Mouse (Mus musculus) embryonic stem cell, embryonic (primary cell): ENCODE results near the gene 1700010B08Rik.
"Not testable (repeated sequence)": the region's sequence is repeated elsewhere in the genome, so short reads cannot be mapped to it uniquely, and the experiment has no call there.

ENCODE experiments used
- CTCF ChIA-PET, 4 experiments: fragments of 300-600 bp in 2 of 4; fragments of 350-600 bp in 2 of 4; sonication (Branson Sonifier 250); formaldehyde crosslinking; loops; one replicate each; lab custom pipeline; 2022; ENCODE audit warnings: inconsistent platforms in 2 of 4; lab: Charles Lee
- POLR2A ChIA-PET, 4 experiments: fragments of 300-600 bp in 2 of 4; fragments of 350-600 bp in 2 of 4; sonication (Branson Sonifier 250); formaldehyde crosslinking; loops; one replicate each; lab custom pipeline; 2022; ENCODE audit warnings: antibody characterized with exemption in 4 of 4, inconsistent platforms in 1 of 4; lab: Charles Lee

Gene 1700010B08Rik

GRCm38 (mm10) chr2:173719115-173719514, at the start of gene 1700010B08Rik:
TSS of gene 1700010B08Rik (plus strand) at chr2:173719415.
- POLR2A ChIA-PET, CTCF ChIA-PET: not testable (repeated sequence)

GRCm38 (mm10) chr2:173672328-173672896, 46.8 kb upstream of the 1700010B08Rik start:
- ChIA-PET POLR2A (interaction anchor here in 2 of 4 experiments (0.9 to 2.8 kb wide), 4 partner anchors 10 to 18 kb away, joined by 3 to 20 read pairs (median 4); partner anchors contain the start of gene Rab22a (in 2 of the 2)), CTCF (no interaction called here)

GRCm38 (mm10) chr2:173673469-173673868, 45.7 kb upstream of the 1700010B08Rik start:
- POLR2A ChIA-PET = interaction anchor here in 2 of 4 experiments (0.6 to 2.8 kb wide), 4 partner anchors 9 to 57 kb away, joined by 3 to 20 read pairs (median 7); partner anchors contain the start of gene Rab22a (in 1 of the 2)
- CTCF ChIA-PET = no interaction called here

GRCm38 (mm10) chr2:173678593-173678992, 40.6 kb upstream of the 1700010B08Rik start:
- POLR2A ChIA-PET = interaction anchor here in 2 of 4 experiments (1.2 to 2.2 kb wide), 3 partner anchors 9 to 19 kb away, joined by 4 to 12 read pairs (median 8); partner anchors contain the start of gene Rab22a (in 2 of the 2)
- CTCF ChIA-PET = no interaction called here

GRCm38 (mm10) chr2:173679217-173679616, 40.0 kb upstream of the 1700010B08Rik start:
- ChIA-PET CTCF (no interaction called here), POLR2A (interaction anchor here in 3 of 4 experiments (0.6 to 2.2 kb wide), 7 partner anchors 10 to 1082 kb away, joined by 3 to 12 read pairs (median 4); partner anchors contain the start of gene Rab22a (in 2 of the 3))

GRCm38 (mm10) chr2:173680153-173680552, 39.1 kb upstream of the 1700010B08Rik start:
- POLR2A ChIA-PET = interaction anchor here in 2 of 4 experiments (0.5 to 2.2 kb wide), 9 partner anchors 9 to 1081 kb away, joined by 3 to 8 read pairs (median 4); partner anchors contain the start of gene Rab22a (in 1 of the 2)
- CTCF ChIA-PET = no interaction called here

GRCm38 (mm10) chr2:173682773-173683172, 36.4 kb upstream of the 1700010B08Rik start:
- CTCF ChIA-PET = interaction anchor here in 1 of 4 experiments (0.9 kb wide), 1 partner anchor 88 kb away, joined by 3 read pairs; no protein-coding TSS in a partner anchor
- POLR2A ChIA-PET = interaction anchor here in 2 of 4 experiments (0.6 to 2.4 kb wide), 5 partner anchors 8 to 605 kb away, joined by 3 to 9 read pairs (median 3); partner anchors contain the start of gene Rab22a (in 1 of the 2)

- POLR2A ChIA-PET = interaction anchor here in 2 of 4 experiments (0.6 to 1.7 kb wide), 4 partner anchors 16 to 124 kb away, joined by 3 to 5 read pairs (median 4); partner anchors contain the start of gene Rab22a (in 1 of the 2)
- CTCF ChIA-PET = no interaction called here
Measured at GRCm38 (mm10) chr2:173685781-173686361, 33.3 kb upstream of the 1700010B08Rik start.

GRCm38 (mm10) chr2:173687363-173687762, 31.9 kb upstream of the 1700010B08Rik start:
- POLR2A ChIA-PET = interaction anchor here in 1 of 4 experiments (0.8 to 1.7 kb wide), 3 partner anchors 15 to 37 kb away, joined by 3 to 4 read pairs (median 3); no protein-coding TSS in a partner anchor
- CTCF ChIA-PET = no interaction called here

- ChIA-PET POLR2A (interaction anchor here in 2 of 4 experiments (0.9 to 2.2 kb wide), 3 partner anchors 13 to 30 kb away, joined by 3 to 6 read pairs (median 3); partner anchors contain the start of gene Rab22a (in 2 of the 2)), CTCF (interaction anchor here in 2 of 4 experiments (0.6 to 2.8 kb wide), 4 partner anchors 82 to 236 kb away, joined by 3 to 7 read pairs (median 3); no protein-coding TSS in a partner anchor)
Measured at GRCm38 (mm10) chr2:173689835-173690234, 29.4 kb upstream of the 1700010B08Rik start.

GRCm38 (mm10) chr2:173691748-173692147, 27.5 kb upstream of the 1700010B08Rik start:
- ChIA-PET POLR2A (interaction anchor here in 2 of 4 experiments (0.9 to 2.2 kb wide), 5 partner anchors 10 to 33 kb away, joined by 3 to 6 read pairs (median 5); partner anchors contain the start of gene Rab22a (in 1 of the 2)), CTCF (interaction anchor here in 1 of 4 experiments (1.0 kb wide), 1 partner anchor 96 kb away, joined by 3 read pairs; no protein-coding TSS in a partner anchor)

GRCm38 (mm10) chr2:173692693-173693092, 26.5 kb upstream of the 1700010B08Rik start:
- CTCF ChIA-PET = no interaction called here
- POLR2A ChIA-PET = interaction anchor here in 2 of 4 experiments (1.1 to 1.9 kb wide), 3 partner anchors 11 to 33 kb away, joined by 3 to 5 read pairs (median 4); partner anchors contain the start of gene Rab22a (in 2 of the 2)

GRCm38 (mm10) chr2:173698850-173699249, 20.4 kb upstream of the 1700010B08Rik start:
- ChIA-PET POLR2A (no interaction called here), CTCF (no interaction called here)

GRCm38 (mm10) chr2:173702096-173702866, 16.9 kb upstream of the 1700010B08Rik start:
- POLR2A ChIA-PET = interaction anchor here in 3 of 4 experiments (0.5 to 3.1 kb wide), 7 partner anchors 11 to 43 kb away, joined by 3 to 13 read pairs (median 5); partner anchors contain the start of gene Rab22a (in 1 of the 3)
- CTCF ChIA-PET = interaction anchor here in 1 of 4 experiments (0.6 kb wide), 1 partner anchor 137 kb away, joined by 12 read pairs; no protein-coding TSS in a partner anchor

- ChIA-PET POLR2A (interaction anchor here in 2 of 4 experiments (1.2 to 3.1 kb wide), 5 partner anchors 12 to 43 kb away, joined by 4 to 7 read pairs (median 5); partner anchors contain the start of gene Rab22a (in 1 of the 2)), CTCF (no interaction called here)
Measured at GRCm38 (mm10) chr2:173702867-173703237, 16.4 kb upstream of the 1700010B08Rik start.

- CTCF ChIA-PET = no interaction called here
- POLR2A ChIA-PET = interaction anchor here in 1 of 4 experiments (1.8 kb wide), 1 partner anchor 32 kb away, joined by 4 read pairs; the partner anchor contains the start of gene Vapb
Measured at GRCm38 (mm10) chr2:173705827-173706551, 13.2 kb upstream of the 1700010B08Rik start.

GRCm38 (mm10) chr2:173707626-173708025, 11.6 kb upstream of the 1700010B08Rik start:
- CTCF ChIA-PET, POLR2A ChIA-PET: not testable (repeated sequence)
